Mouse (Mus musculus) layer of hippocampus, postnatal 25 days (tissue): Measurements from ENCODE around the gene Ptgis. TPM values are rescaled to one million over a fixed set of nuclear protein-coding genes. Genes with fewer than 3 reads are reported as not detected.

ENCODE experiments used
- DNase-seq, 2 experiments: peaks; one replicate each; pipeline ENCODE4 v3.0.0; 2022; ENCODE audit warnings: mixed read lengths in 2 of 2, low spot score in 1 of 2; ENCODE audit errors: extremely low spot score in 1 of 2
- total RNA-seq, 2 experiments: library from RNA; stranded (reverse); gene quantifications; 2 replicates each; pipeline ENCODE4 v1.2.3; 2021

Ptgis gene
- total RNA-seq: 1 to 10 TPM; 1.1 TPM

- no peak for DNase-seq
These were observed at the start of gene Ptgis for GRCm38 (mm10) chr2:167240008-167240964. TSS of gene Ptgis (minus strand) at chr2:167240604.

GRCm38 (mm10) chr2:167281461-167281860 is 41.1 kb upstream of the Ptgis start:
- no peak for DNase-seq

GRCm38 (mm10) chr2:167280986-167281310 is 40.5 kb upstream of the Ptgis start:
- DNase-seq: no peak

GRCm38 (mm10) chr2:167280090-167280985 is 39.9 kb upstream of the Ptgis start:
- peak; percentile 75 to 80 for DNase-seq

GRCm38 (mm10) chr2:167278751-167279526 is 38.5 kb upstream of the Ptgis start:
- peak; percentile 52 to 76 for DNase-seq

- no peak for DNase-seq
These were observed 37.6 kb upstream of the Ptgis start for GRCm38 (mm10) chr2:167278011-167278410.

- DNase-seq: no peak
These were observed 36.6 kb upstream of the Ptgis start for GRCm38 (mm10) chr2:167277026-167277425.

- no peak for DNase-seq
These were observed 35.5 kb upstream of the Ptgis start for GRCm38 (mm10) chr2:167275856-167276255.

- no peak for DNase-seq
These were observed 34.5 kb upstream of the Ptgis start for GRCm38 (mm10) chr2:167274713-167275465.

GRCm38 (mm10) chr2:167273206-167273740 is 32.9 kb upstream of the Ptgis start:
- DNase-seq: no peak

- no peak for DNase-seq
These were observed 32.3 kb upstream of the Ptgis start for GRCm38 (mm10) chr2:167272706-167273105.

- no peak for DNase-seq
These were observed 30.7 kb upstream of the Ptgis start for GRCm38 (mm10) chr2:167271121-167271521.

GRCm38 (mm10) chr2:167270496-167270895 is 30.1 kb upstream of the Ptgis start:
- no peak for DNase-seq

- DNase-seq: no peak
These were observed 28.3 kb upstream of the Ptgis start for GRCm38 (mm10) chr2:167268721-167269120.

- no peak for DNase-seq
These were observed 27.9 kb upstream of the Ptgis start for GRCm38 (mm10) chr2:167268411-167268690.

GRCm38 (mm10) chr2:167267531-167268410 is 27.4 kb upstream of the Ptgis start:
- DNase-seq: no peak

GRCm38 (mm10) chr2:167266231-167266630 is 25.8 kb upstream of the Ptgis start:
- DNase-seq: no peak

- no peak for DNase-seq
These were observed 25.4 kb upstream of the Ptgis start for GRCm38 (mm10) chr2:167265806-167266205.

- DNase-seq: no peak
These were observed 24.6 kb upstream of the Ptgis start for GRCm38 (mm10) chr2:167265021-167265420.
